Mouse (Mus musculus) spleen, adult 2 months (tissue): ENCODE measurements around the gene Gm3248. TPM values are rescaled to one million over a fixed set of nuclear protein-coding genes. Genes with fewer than 3 reads are reported as not detected.

Experiments used
- polyA plus RNA-seq: library from polyadenylated mRNA; depleted of rRNA; stranded (reverse); fragments of >200 nt; gene quantifications from 2 replicates; pipeline ENCODE4 v1.2.3, GENCODE M21; 2012; rRNA removed

The Gm3248 gene
- polyA plus RNA-seq, 1 experiment: 0.07 TPM

Other genes with a start within 250 kb of the Gm3248 start
- gene Gm3373, start 220.2 kb downstream of the Gm3248 start, polyA plus RNA-seq: 0.19 and 0.32 TPM in 2 replicates
- gene Gm3383, start 153.8 kb downstream of the Gm3248 start, polyA plus RNA-seq: 0.09 TPM in 2 replicates
- gene Gm3424, start 131.4 kb downstream of the Gm3248 start, polyA plus RNA-seq: not detected in 2 replicates
- gene Gm8237, start 81.4 kb downstream of the Gm3248 start, polyA plus RNA-seq: 0.06 TPM in 1 of 2 replicates, not detected in the other
- gene Gm3453, start 17.4 kb upstream of the Gm3248 start, polyA plus RNA-seq: not detected in 2 replicates
- gene Gm6337, start 96.5 kb upstream of the Gm3248 start, polyA plus RNA-seq: not detected in 2 replicates
- 0.05 TPM in 1 of 2 replicates, not detected in the other for gene Gm8206, start 132.2 kb upstream of the Gm3248 start, polyA plus RNA-seq
- gene Gm3468, start 146.9 kb upstream of the Gm3248 start, polyA plus RNA-seq: 0.09 and 0.11 TPM in 2 replicates
- not detected in 2 replicates for gene Gm3476, start 164.1 kb upstream of the Gm3248 start, polyA plus RNA-seq